Mouse (Mus musculus) retina, embryonic 14.5 days (tissue): ENCODE measurements around the gene Insl5.

ENCODE experiments used
- DNase-seq: peaks from one replicate; pipeline ENCODE4 v3.0.0-alpha.2; 2015; ENCODE audit warnings: low spot score

Insl5 gene

DNA sequence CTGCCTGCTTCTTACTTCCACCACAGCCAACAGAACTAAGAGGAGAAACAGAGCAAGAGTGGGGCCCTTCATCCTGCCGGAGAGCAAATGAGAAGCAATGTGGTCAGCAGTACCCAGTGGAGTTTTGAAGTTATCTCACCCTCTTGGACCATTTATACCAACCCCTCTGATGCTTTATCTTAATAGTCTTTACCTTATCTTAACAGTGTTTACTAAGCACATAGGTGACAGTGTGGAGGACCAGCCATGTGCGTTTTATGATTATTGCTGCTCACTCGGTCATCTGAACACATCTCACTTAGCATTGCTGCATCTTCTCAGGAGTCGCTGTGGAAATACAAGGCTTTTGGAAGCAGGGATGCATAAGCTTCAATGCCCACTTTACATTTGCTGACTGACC is at the start of gene Insl5:
TSS of gene Insl5 (minus strand) at position 222 of the 400 bp plus-strand sequence.
- no peak for DNase-seq

DNA sequence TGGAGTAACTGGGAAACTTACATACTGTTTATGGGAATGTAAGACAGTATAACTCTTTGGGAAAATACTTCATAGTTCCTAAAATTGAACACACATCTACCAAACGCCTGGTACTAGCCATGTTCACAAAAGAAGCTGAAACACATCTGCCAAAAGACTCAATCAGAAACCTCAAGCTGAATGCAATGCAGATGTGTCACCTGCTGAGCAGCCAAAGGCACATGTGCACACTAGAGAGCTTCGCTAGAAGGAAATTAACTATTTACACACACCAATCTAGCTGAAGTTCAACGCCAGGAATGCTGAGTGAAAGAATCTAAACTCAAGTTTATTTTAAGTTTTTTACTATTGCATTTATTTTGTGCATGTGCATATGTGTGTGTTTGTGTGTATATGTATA is 44.0 kb upstream of the Insl5 start:
- DNase-seq = no peak

DNA sequence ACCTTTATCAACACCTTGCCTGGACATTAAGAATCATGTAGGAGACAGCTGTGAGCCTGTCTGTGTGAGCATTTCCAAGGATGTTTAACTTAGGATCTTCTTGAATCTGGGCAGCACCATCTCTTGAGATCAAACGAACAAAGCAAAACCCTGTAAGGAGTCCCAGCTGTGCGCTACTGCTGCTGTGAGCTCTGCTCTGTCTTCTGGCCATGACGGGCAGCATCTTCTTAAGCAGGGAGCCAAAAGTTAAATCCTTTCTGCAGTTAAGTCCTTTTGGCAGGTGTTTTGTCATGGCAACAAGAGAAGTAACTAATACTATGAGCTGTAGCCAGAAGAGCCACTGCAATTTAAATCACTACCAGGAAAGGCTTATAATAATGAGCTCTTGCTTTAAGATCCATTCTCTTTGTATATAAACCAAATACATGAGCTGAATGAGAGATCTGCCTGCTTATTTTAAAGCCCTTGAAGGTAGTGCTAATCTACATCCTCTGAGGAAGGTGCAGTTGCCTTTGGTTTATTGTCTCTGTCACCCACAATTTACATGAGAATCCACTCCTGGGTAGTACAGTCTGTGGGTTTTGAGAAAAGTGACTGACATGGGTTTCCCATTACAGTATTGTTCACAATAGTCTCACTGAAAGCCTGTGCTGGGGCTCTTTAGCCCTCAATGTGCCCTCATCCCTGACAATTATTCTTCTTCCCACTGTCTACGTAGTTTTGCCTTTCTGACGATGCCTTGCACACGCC is 41.4 kb upstream of the Insl5 start:
- no peak for DNase-seq

DNA sequence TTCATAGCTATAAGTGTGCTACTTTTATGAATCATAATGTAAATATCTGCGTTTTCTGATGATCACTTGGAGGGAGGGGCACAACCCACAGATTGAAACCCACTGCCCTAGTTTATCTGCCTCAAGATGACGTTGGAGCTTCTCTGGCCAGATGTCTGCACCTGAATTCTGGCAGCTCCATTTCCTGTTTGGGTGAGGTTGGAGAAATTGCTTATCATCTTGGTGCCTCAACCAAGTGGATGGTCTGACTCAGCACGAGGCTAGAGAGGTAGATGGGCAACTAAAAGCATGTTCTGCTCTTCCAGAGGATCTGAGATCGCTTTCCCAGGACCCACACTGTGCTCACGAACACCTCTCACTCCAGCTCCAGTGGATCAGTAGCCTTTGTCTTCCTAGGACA is 38.3 kb upstream of the Insl5 start:
- no peak for DNase-seq

DNA sequence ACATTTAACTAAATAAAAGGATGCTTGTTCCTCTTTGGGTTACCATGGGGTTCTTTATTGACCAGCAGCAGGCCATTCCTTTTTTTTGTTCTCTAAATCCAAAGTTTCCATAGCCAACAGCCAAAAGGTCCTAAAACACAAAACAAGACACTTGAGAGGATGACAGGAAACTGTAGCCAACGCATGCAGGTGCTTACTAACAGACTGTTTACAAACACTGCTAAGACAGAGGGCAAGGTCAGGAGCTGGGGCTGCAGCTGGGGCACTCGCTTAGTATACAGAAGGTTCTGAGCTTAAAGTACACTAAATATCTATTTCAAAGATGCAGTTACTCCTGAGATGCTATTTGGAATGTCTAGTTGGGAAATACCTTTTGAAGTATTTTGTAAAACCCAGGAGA is 37.8 kb upstream of the Insl5 start:
- no peak for DNase-seq

DNA sequence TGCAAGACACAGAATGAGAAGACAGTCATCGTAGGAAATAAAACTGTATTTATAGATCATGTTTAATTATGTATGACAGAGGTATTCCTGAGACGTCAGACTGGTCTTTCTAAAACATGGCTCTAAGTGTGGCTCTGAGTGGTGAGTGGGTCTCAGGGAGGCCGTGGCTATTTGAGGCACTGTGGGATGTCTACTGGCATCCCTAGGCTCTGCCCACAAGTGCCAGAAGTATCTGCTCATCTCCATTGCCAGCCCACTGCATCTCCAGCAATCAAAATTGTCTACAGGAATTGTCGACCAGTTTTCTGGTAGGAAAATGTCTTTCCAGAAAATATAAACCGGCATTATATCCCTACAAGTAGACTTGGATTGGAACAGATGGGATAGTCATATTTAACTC is 30.3 kb upstream of the Insl5 start:
- no peak for DNase-seq

DNA sequence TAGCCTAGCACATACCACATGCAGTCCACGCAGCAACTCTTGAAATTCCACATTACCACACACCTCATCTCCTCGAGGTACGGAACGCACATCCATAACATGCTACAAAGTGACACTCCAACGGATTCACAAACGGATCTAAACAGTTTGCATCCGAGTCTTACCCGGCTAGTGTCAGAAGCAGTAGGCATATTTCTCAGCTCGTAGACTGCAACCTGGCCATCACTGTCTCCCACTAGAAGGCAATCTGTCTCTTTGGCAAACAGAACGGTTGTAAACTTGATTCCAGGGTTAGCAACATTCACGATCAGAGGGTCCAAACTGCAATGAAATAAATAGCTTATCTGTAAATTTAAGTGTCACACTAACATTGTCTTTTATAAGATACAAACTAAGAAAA is 21.4 kb upstream of the Insl5 start:
- no peak for DNase-seq

DNA sequence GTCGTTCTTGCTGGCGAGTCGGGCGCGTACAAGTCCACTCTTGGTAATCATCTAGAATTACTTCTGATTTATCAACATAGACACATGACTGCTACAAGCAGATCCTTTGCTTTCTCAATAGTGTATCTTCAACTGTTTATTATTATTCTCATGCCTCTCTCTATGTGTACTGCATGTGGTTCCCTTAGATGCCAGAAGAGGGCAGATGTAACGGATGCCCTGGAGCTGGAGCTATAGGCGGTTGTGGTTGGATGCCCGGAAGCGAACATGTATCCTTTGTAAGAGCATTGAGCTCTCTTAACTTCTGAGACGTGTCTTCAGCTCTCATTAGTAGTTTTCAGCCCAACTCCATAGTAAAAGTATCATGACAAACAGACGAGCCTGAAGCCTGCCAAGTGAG is 16.4 kb upstream of the Insl5 start:
- DNase-seq = no peak

DNA sequence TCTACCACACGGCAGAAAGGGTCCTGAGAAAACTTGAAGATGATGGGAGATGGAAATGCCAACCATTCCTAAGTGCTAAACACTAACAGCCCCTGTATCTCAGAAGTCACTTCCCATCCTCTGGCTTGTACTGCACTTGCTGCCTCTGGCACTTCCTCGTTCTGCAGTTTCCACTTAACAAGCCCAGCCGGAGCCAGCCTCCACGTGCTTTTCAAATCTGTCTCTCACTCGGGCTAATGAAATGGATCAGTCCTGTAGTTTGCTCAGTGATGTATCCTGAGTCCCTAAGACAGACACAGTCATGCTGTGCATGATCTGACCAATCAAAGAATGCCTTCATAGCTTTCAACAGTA is 13.2 kb upstream of the Insl5 start:
- DNase-seq = no peak

DNA sequence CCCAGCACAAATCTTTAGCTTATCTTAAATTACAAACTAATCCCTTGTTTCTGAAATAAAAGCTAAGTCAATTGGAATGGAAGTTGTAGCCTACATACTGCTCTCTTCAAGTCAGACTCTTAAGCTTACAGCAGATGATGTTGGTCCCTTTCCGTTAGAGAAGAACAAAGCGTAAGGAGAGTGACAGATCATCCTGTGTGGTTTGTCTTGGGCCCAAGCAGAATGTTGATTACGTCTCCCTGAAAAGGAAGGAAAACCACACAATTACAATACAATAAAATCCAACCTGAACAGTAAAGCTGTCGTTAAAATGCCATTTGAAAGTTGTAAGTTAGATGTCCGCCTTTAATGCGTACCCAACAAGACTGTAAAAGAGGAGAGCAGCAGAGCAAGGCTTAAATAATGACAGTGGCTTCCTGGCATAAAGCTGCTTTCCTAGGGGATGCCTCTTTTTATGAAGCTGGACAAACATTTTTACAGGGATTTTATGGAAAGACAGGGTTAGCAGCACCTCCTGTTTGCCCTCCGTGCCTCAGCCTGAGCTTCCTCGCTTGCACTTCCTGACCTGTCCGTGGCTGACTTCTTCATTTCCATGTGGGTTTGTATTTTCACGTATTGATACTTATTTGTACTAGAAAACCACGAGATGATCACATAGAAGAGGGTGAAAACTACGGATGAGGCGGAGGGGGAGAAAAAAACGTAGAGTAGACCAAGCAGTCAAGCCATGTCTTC is 12.6 kb upstream of the Insl5 start:
- DNase-seq = no peak

DNA sequence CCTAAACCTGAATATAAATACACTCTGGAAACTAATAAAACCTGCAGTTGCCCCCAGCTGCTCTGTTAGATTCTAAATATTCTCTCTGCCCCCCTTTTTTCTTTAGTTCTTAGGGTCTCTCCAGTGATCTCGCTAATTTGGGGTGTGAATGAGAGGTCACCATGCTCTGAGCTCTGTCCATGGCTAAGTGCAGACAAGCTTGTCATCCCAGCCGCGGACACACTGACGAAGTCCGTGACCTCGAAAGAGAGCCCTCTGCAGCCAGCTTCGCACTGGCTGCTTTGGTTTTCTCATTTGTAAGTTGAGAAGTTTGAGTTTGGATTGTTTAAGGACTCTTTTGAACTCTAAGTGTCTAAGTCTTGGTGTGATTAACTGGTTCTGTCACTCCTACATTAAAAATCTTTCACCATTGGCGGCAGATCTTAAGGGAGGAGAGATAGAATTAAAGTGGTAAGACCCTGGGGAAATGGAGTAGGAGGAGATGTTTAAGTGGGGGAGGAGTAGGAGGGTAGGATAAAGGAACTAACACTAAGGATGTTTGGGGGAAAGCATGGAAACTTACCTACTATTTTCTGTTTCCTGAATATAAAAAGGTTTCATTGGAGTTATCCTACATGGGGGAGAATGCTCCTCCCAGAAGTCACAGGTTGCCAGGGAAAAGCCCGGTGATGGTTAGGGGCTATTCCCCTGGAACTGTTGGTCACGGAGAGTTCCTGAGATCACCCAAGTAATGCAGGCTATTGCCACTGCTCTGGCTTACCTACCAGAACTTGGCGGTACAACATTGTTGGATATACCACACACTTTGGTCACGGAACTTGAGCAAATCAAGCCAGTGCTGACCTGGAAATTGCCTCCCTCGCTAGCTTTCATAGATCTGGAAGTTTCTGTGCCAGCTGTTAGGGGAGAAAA is 1.8 kb upstream of the Insl5 start:
- DNase-seq = no peak

DNA sequence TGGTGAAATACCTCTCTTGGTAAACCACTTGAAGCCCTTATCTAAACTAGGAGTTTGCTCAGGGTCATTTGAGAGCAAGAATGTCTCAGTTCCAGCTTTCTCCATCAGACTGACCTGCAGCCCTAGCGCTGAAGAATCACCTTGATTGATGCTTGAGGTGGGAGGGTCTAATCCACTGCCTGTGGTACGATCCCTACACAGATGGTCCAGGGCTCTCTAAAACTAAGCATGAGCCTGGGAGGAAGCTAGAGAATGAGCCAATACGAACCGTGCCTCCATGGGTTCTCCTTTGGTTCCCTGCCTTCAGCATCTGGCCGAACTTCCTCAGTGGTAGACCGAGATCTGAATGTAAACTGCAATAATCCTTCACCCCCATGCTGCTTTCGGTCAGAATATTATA is 1.1 kb upstream of the Insl5 start:
- DNase-seq = no peak

DNA sequence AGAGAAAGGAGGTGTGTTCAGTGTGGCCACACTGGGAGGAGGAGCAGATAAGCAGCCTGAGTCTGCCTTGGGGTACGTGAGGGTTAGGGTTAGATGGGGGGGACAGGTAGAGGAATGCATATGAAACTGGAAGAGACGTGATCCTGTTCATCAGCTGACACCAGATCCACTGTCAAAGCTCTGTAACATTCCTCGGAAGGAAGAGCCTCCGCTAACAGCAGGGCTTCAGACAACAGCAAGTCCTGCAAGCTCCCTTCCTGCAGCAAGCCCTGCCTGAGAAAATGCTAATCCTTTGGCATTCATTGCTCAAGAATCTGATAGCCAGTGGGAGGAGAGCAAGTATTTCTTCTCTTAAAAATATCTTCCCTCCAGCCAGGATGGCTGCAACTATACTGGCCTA is 13.2 kb downstream of the Insl5 start:
- DNase-seq = no peak

DNA sequence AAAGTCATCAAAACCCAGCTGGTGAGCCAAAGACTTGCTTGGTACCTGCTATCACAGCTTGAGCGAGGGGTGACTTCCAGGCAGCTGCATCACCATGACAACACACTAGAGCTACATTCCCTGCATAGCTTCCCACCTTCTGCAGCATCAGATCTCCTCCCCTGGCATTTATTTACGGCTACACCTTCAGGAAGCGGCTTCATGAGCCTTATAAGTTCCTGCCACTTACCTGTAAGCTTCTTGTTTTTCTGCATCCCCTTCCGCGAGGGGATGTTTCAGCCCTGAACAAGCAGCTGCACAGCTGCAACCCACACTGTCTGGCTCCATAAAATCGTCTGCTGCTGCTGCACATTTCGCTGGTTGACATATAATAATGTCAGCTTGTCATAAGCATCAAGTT is 14.8 kb downstream of the Insl5 start:
- no peak for DNase-seq

DNA sequence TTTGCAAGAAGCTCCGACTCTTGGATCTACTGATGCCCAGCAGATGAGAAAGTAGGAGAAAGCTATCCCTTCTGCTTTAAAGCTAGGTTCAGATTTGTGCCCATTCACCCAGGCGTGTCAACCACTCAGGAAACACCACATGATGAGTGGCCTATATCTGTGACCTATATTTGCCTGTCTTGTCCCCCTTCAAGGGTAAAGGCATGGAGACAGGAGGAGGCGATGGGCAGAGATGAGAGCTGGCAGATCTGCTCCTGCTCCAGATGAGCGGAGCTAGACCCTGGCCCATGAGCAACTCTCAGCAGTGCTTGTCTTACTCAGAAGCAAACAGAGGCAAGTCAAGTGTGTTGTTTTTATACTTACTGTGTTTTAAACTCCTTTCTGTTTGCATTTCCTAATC is 15.9 kb downstream of the Insl5 start:
- DNase-seq = no peak

DNA sequence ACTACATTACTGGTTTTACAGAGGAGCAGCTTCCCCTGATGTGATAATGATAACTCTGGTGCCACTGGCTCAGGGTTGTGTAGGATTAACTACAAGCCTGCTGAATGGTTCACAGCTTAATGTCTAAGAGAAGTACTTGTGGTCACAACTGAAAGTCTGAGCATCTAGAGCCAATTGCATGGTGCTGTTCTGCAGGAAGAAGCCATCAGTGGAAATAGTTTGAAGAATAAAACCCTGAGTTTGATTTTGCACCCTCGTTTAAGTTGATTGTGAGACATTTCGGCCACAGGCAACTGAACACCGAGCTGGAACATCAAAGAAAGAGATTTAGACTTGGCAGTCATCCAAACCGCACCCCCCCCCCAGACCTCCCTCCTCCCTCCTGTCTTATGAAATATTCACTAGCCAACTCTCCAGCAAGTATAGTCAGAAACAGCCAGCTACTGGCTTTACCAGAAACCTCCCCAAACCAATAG is 19.7 kb downstream of the Insl5 start:
- DNase-seq = peak; percentile 57

DNA sequence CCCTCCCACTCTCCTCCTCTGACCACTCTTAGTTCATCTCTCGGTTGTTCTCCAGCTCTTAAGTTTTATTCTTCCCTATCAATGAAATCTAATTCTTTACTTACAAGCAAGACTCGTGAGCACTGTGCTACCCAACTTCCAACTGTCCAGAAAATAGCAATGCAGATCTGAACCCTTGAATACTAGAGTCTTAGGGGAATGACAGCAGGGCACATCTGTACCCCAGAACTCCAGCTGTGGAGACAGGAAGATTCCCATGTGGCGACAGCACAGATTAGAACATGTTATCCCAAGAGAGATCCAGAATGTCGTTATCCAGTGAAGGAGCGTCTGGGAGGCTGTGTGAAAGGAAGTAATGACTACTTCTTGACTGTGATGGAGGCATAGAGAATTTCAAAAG is 20.4 kb downstream of the Insl5 start:
- no peak for DNase-seq

DNA sequence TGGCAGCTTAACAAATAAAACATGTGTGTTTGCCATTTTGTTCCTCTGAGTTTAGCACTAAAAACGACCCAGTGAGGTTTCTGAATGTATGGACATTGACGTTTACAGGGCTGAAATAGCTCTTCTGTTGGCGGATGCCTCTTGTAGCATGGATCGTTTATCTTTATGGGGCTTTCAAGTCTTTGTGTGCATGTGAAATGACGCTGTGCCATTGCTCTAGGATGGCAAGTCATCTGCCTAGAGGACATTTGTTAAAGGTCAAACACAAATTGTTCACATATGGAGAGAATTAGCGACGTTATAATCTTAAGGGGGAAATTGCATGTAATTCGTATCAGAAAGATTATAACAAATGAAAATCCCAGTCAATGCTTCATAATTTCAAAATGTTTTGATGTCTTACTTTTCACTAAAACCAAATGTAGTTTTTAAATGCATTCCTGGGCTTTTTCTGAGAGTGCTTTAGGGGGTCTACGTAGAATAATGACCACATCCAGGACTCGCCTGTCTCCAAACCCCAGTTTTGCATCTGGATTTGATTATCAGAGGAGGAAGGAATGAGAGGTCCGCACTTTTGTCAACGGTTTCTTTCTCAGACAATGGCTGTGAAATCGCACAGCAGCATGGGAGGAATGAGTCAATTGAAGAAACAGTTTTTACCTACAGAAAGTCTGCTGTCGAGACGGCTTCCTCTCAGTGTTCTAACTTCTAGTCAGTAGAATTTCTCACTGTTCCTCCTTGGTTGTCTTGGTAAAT is 21.3 kb downstream of the Insl5 start:
- no peak for DNase-seq

DNA sequence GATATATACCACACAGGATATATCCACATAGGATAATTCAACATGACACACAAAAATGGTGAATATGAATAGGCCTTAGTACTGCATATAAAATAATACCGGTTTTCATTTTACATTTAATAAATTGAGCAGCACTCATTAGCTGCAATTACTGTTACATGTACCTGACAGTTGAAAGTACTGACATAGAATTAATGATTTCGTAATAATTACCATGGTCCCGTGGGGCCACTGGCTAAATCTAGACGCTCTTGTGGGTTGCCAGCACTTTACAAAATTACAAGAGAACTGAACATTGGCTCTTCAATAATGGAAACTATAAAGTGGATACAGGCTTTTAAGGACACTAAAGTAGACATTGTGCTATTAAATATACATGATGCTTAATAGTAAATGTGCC is 22.0 kb downstream of the Insl5 start:
- peak; percentile 72 for DNase-seq

DNA sequence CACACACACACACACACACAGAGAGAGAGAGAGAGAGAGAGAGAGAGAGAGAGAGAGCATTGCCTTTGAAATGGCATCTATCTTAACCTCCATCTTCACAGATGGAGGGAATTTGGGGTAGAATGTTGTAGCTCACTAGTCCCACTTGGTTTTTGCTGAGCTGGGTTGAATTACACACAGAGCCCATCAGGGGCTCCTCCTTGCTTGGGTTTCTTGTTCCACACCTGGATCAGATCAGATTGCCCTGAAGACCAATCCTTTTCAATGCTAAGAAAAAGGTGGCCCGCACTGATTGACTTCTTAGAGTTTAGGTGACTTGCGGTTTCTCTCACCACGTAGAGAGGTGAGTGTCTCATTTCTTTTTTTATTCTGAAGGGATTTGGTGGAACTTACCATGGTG is 35.0 kb downstream of the Insl5 start:
- no peak for DNase-seq

DNA sequence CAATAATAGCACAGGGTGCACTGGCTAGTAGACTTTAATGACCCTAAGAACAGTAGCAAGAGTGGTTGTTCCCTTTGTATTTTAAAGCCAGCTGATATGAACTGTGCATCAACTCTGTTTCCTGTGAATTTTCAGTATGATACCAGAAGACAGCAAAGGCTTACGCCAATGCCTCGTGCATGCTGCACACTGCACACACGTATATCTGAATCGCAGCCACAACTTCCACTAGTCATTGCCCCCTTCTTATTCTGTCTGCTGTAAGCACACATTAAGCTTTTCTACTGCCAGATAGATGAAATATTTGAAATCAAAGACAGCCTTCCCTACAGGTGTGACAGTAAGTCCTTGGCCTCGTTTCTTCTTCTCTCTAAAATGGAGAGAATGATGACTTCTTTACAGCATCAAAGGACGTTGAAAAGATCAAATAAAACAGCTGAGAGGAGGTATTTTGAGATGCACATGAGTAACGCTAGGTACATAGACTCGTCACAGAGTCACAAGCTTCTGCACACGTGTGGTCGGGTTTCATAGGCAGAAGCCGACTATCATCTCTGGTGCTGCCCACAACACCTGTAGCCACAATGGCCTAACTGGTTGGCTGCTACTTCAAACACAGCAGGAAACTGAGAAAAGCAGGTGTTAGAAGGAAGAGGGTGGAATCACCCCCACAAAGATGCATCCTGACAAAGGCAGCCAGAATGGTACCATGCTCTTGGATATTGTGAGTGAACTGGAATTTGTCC is 35.9 kb downstream of the Insl5 start:
- no peak for DNase-seq
